Mouse (Mus musculus) midbrain, embryonic 12.5 days (tissue): ENCODE measurements around the gene Pcsk5. TPM values are rescaled to one million over a fixed set of nuclear protein-coding genes. Genes with fewer than 3 reads are reported as not detected.

ENCODE experiments used
- ATAC-seq: fragments of 200-750 bp; cut with Nextera tagmentation; 2 replicates; pipeline ENCODE4 v1.8.0; 2017; ENCODE audit warnings: low read depth, moderate TSS enrichment, moderate library complexity; ENCODE audit not compliant: low FRiP score
- H3K27ac ChIP-seq: fragments of 300-500 bp; sonication (generic); replicated peaks from 2 replicates; pipeline ENCODE4 v1.5.1; 2016; ENCODE audit warnings: mild to moderate bottlenecking
- H3K27me3 ChIP-seq: fragments of 300-500 bp; sonication (generic); 2 replicates; pipeline ENCODE4 v1.6.1; 2016; ENCODE audit warnings: mild to moderate bottlenecking
- H3K36me3 ChIP-seq: fragments of 300-500 bp; sonication (generic); 2 replicates; pipeline ENCODE4 v1.6.1; 2016
- H3K4me1 ChIP-seq: fragments of 300-500 bp; sonication (generic); 2 replicates; pipeline ENCODE4 v1.6.1; 2016
- H3K4me2 ChIP-seq: fragments of 300-500 bp; sonication (generic); replicated peaks from 2 replicates; pipeline ENCODE4 v1.6.1; 2016; ENCODE audit warnings: mild to moderate bottlenecking, moderate library complexity
- H3K4me3 ChIP-seq: fragments of 300-500 bp; sonication (generic); 2 replicates; pipeline ENCODE4 v1.5.1; 2016; ENCODE audit warnings: mild to moderate bottlenecking
- H3K9ac ChIP-seq: fragments of 300-500 bp; sonication (generic); replicated peaks from 2 replicates; pipeline ENCODE4 v1.6.1; 2016; ENCODE audit warnings: mild to moderate bottlenecking, moderate library complexity
- H3K9me3 ChIP-seq: fragments of 300-500 bp; sonication (generic); 2 replicates; pipeline ENCODE4 v1.6.1; 2016; ENCODE audit warnings: mild to moderate bottlenecking
- WGBS: fragments of 180-500 bp; shearing (Covaris S2); methylation state at CpG from one replicate; pipeline ENCODE4 v1.1.7; 2016; 5-methylcytosine and 5-hydroxymethylcytosine counted together
- polyA plus RNA-seq: library from polyadenylated mRNA; unstranded; fragments of >200 nt; fragmentation: Nextera tagmentation; extraction: Ambion mirVana; gene quantifications from 2 replicates; pipeline ENCODE4 v1.2.1, GENCODE M21; 2016

Pcsk5 gene
- polyA plus RNA-seq = 10.6 and 12.1 TPM in 2 replicates

GRCm38 (mm10) chr19:17837471-17837859, at the start of gene Pcsk5:
Gene Pcsk5, minus strand, starts transcription at chr19:17837632.
- peak within 1 kb of the TSS; percentile 83 for H3K27ac ChIP-seq
- H3K36me3 ChIP-seq = no peaks in the 10 kb centered on the region
- peaks cover 30% of the 10 kb centered on the region for H3K27me3 ChIP-seq
- WGBS = under 1% methylated on average over 27 of the region's 36 CpGs
- H3K9ac ChIP-seq = peak within 1 kb of the TSS; percentile 70
- ATAC-seq = peak; percentile 96
- peaks cover 19% of the 10 kb centered on the region for H3K4me1 ChIP-seq
- no peaks in the 10 kb centered on the region for H3K9me3 ChIP-seq
- peak within 1 kb of the TSS; percentile 72 for H3K4me3 ChIP-seq
- H3K4me2 ChIP-seq = peak within 1 kb of the TSS; percentile 85

GRCm38 (mm10) chr19:17875804-17876203, 38.4 kb upstream of the Pcsk5 start:
- Histone ChIP-seq H3K9me3 (no peaks in the 10 kb centered on the region), H3K4me1 (no peaks in the 10 kb centered on the region), H3K9ac (no peak overlapping the region), H3K36me3 (no peaks in the 10 kb centered on the region), H3K27me3 (no peaks in the 10 kb centered on the region), H3K4me2 (no peak overlapping the region), H3K27ac (no peak overlapping the region), H3K4me3 (no peak overlapping the region)
- no peak for ATAC-seq
- 83% methylated on average over 7 of the region's 7 CpGs for WGBS

- Histone ChIP-seq H3K9me3 (no peaks in the 10 kb centered on the region), H3K4me3 (no peak overlapping the region), H3K27me3 (no peaks in the 10 kb centered on the region), H3K4me1 (no peaks in the 10 kb centered on the region), H3K9ac (no peak overlapping the region), H3K27ac (no peak overlapping the region), H3K36me3 (no peaks in the 10 kb centered on the region), H3K4me2 (no peak overlapping the region)
- ATAC-seq = no peak
- WGBS = 55% methylated on average over 2 of the region's 2 CpGs
Measured at GRCm38 (mm10) chr19:17874388-17874787, 37.0 kb upstream of the Pcsk5 start.

GRCm38 (mm10) chr19:17873755-17874154, 36.3 kb upstream of the Pcsk5 start:
- no peaks in the 10 kb centered on the region for H3K27me3 ChIP-seq
- no peaks in the 10 kb centered on the region for H3K36me3 ChIP-seq
- no peak overlapping the region for H3K4me3 ChIP-seq
- H3K4me1 ChIP-seq = no peaks in the 10 kb centered on the region
- H3K27ac ChIP-seq = no peak overlapping the region
- 57% methylated on average over 2 of the region's 2 CpGs for WGBS
- no peaks in the 10 kb centered on the region for H3K9me3 ChIP-seq
- H3K4me2 ChIP-seq = no peak overlapping the region
- no peak for ATAC-seq
- no peak overlapping the region for H3K9ac ChIP-seq

- no peak overlapping the region for H3K4me3 ChIP-seq
- no peak overlapping the region for H3K27ac ChIP-seq
- ATAC-seq = no peak
- no peaks in the 10 kb centered on the region for H3K36me3 ChIP-seq
- H3K4me2 ChIP-seq = no peak overlapping the region
- H3K9ac ChIP-seq = no peak overlapping the region
- no peaks in the 10 kb centered on the region for H3K27me3 ChIP-seq
- no peaks in the 10 kb centered on the region for H3K9me3 ChIP-seq
- no peaks in the 10 kb centered on the region for H3K4me1 ChIP-seq
- 80% methylated on average over 3 of the region's 3 CpGs for WGBS
Measured at GRCm38 (mm10) chr19:17866317-17866891, 29.0 kb upstream of the Pcsk5 start.

GRCm38 (mm10) chr19:17860351-17861014, 23.1 kb upstream of the Pcsk5 start:
- Histone ChIP-seq H3K27ac (no peak overlapping the region), H3K36me3 (no peaks in the 10 kb centered on the region), H3K27me3 (no peaks in the 10 kb centered on the region), H3K9me3 (no peaks in the 10 kb centered on the region), H3K4me1 (peaks cover 2% of the 10 kb centered on the region; the same call in 1 of the 2 replicates), H3K4me3 (no peak overlapping the region), H3K4me2 (no peak overlapping the region), H3K9ac (no peak overlapping the region)
- ATAC-seq = no peak
- WGBS = 84% methylated on average over 4 of the region's 4 CpGs

GRCm38 (mm10) chr19:17856741-17857140, 19.3 kb upstream of the Pcsk5 start:
- no peak overlapping the region for H3K9ac ChIP-seq
- H3K27me3 ChIP-seq = no peaks in the 10 kb centered on the region
- no peak overlapping the region for H3K27ac ChIP-seq
- H3K9me3 ChIP-seq = no peaks in the 10 kb centered on the region
- no peak for ATAC-seq
- no peak overlapping the region for H3K4me2 ChIP-seq
- H3K4me3 ChIP-seq = no peak overlapping the region
- H3K36me3 ChIP-seq = no peaks in the 10 kb centered on the region
- 68% methylated on average over 3 of the region's 3 CpGs for WGBS
- H3K4me1 ChIP-seq = peaks cover 2% of the 10 kb centered on the region; the same call in 1 of the 2 replicates

GRCm38 (mm10) chr19:17848417-17848816, 11.0 kb upstream of the Pcsk5 start:
- H3K27me3 ChIP-seq = no peaks in the 10 kb centered on the region
- H3K27ac ChIP-seq = no peak overlapping the region
- no peaks in the 10 kb centered on the region for H3K36me3 ChIP-seq
- no peak overlapping the region for H3K4me2 ChIP-seq
- 91% methylated on average over 2 of the region's 2 CpGs for WGBS
- H3K4me3 ChIP-seq = no peak overlapping the region
- no peaks in the 10 kb centered on the region for H3K9me3 ChIP-seq
- no peak for ATAC-seq
- H3K9ac ChIP-seq = no peak overlapping the region
- no peaks in the 10 kb centered on the region for H3K4me1 ChIP-seq

GRCm38 (mm10) chr19:17845967-17846366, 8.5 kb upstream of the Pcsk5 start:
- no peak overlapping the region for H3K27ac ChIP-seq
- no peak overlapping the region for H3K4me3 ChIP-seq
- H3K4me2 ChIP-seq = no peak overlapping the region
- peaks cover 4% of the 10 kb centered on the region; the same call in 1 of the 2 replicates for H3K27me3 ChIP-seq
- peak; percentile 80 for ATAC-seq
- H3K9me3 ChIP-seq = no peaks in the 10 kb centered on the region
- whole genome bisulfite sequencing = 50% methylated on average over 5 of the region's 5 CpGs
- H3K9ac ChIP-seq = no peak overlapping the region
- H3K36me3 ChIP-seq = no peaks in the 10 kb centered on the region
- H3K4me1 ChIP-seq = no peaks in the 10 kb centered on the region

- Histone ChIP-seq H3K36me3 (no peaks in the 10 kb centered on the region), H3K27ac (no peak overlapping the region), H3K4me3 (no peak overlapping the region), H3K4me2 (no peak overlapping the region), H3K27me3 (peaks cover 18% of the 10 kb centered on the region), H3K4me1 (peaks cover 6% of the 10 kb centered on the region), H3K9me3 (no peaks in the 10 kb centered on the region), H3K9ac (no peak overlapping the region)
- ATAC-seq = no peak
- WGBS = 84% methylated on average over 2 of the region's 2 CpGs
Measured at GRCm38 (mm10) chr19:17841586-17841985, 4.2 kb upstream of the Pcsk5 start.

- WGBS = 81% methylated on average over 1 of the region's 1 CpGs
- no peak for ATAC-seq
- no peak overlapping the region for H3K4me2 ChIP-seq
- peaks cover 28% of the 10 kb centered on the region for H3K27me3 ChIP-seq
- no peak overlapping the region for H3K27ac ChIP-seq
- H3K9ac ChIP-seq = no peak overlapping the region
- H3K36me3 ChIP-seq = no peaks in the 10 kb centered on the region
- peaks cover 19% of the 10 kb centered on the region for H3K4me1 ChIP-seq
- H3K9me3 ChIP-seq = no peaks in the 10 kb centered on the region
- H3K4me3 ChIP-seq = no peak overlapping the region
Measured at GRCm38 (mm10) chr19:17839856-17840255, 2.4 kb upstream of the Pcsk5 start.

- peaks cover 26% of the 10 kb centered on the region for H3K27me3 ChIP-seq
- peaks cover 19% of the 10 kb centered on the region for H3K4me1 ChIP-seq
- H3K9me3 ChIP-seq = no peaks in the 10 kb centered on the region
- H3K36me3 ChIP-seq = no peaks in the 10 kb centered on the region
- H3K27ac ChIP-seq = peak overlapping the region; percentile 83
- under 1% methylated on average over 72 of the region's 72 CpGs for WGBS
- peak overlapping the region; percentile 70 for H3K9ac ChIP-seq
- peak; percentile 90 for ATAC-seq
- H3K4me3 ChIP-seq = peak overlapping the region; percentile 72
- peak overlapping the region; percentile 85 for H3K4me2 ChIP-seq
Measured at GRCm38 (mm10) chr19:17836566-17837470, 614 bp downstream of the Pcsk5 start.
